Mouse (Mus musculus): Measurements from ENCODE around the gene Sox8.

DNA sequence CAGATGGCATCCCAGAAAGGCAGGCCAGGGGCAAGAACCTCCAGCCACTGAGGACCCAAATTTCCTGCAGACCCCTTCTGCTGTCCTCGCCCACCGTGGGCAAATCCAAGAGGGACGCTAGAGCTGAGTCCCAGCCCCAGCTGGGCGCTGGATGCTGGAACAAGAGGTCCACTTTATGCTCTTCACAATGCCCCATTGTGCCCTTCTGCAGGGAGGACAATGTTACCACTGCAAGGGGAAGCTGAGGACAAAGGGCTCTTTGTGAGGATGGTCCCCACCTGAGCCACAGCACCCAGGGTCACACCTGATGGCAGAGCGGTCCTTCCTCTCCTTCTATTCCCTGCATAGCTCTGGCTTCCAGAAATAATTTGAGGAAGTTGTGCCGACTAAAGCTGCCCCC, 6.8 kb upstream of the Sox8 start:
- no peak for TF ChIP-seq CTCF (IDR thresholded peaks at IDR 0.05 in 2 of 3, conservative IDR thresholded peaks at IDR 0.05 in 1 of 3; ENCODE audit: control insufficient read depth in 1 of 3, insufficient read depth in 1 of 3, low read depth in 2 of 3, low read length in 3 of 3, poor library complexity in 1 of 3, severe bottlenecking in 1 of 3)
- TF ChIP-seq GATA1 (IDR thresholded peaks at IDR 0.05; ENCODE audit: low read depth, low read length) = no peak
- TF ChIP-seq MYC (IDR thresholded peaks at IDR 0.05; ENCODE audit: low read depth, low read length) = no peak
- no peak for TF ChIP-seq EP300 (IDR thresholded peaks at IDR 0.05; ENCODE audit: low read depth in 1 of 2, low read length in 2 of 2)
- TF ChIP-seq ZNF384 (IDR thresholded peaks at IDR 0.05; ENCODE audit: low read depth, low read length) = no peak
- no peak for TF ChIP-seq POLR2A (IDR thresholded peaks at IDR 0.05; ENCODE audit: control insufficient read depth in 1 of 2, insufficient read depth in 1 of 2, low read depth in 1 of 2, low read length in 2 of 2, poor library complexity in 1 of 2)
- TF ChIP-seq TCF12 (IDR thresholded peaks at IDR 0.05; ENCODE audit: low read depth, low read length) = no peak
- no peak for TF ChIP-seq RAD21 (IDR thresholded peaks at IDR 0.05; ENCODE audit: low read depth, low read length)
- no peak for TF ChIP-seq KAT2A (conservative IDR thresholded peaks at IDR 0.05; ENCODE audit: low read depth, low read length)
- no peak for TF ChIP-seq CHD2 (IDR thresholded peaks at IDR 0.05; ENCODE audit: low read length)
- no peak for TF ChIP-seq CHD1 (IDR thresholded peaks at IDR 0.05; ENCODE audit: low read depth, low read length)
- TF ChIP-seq ZKSCAN1 (IDR thresholded peaks at IDR 0.05; ENCODE audit: low read depth, low read length) = no peak
- no peak for TF ChIP-seq NRF1 (IDR thresholded peaks at IDR 0.05; ENCODE audit: insufficient read depth, low read depth, low read length, poor library complexity, severe bottlenecking)
